Mouse (Mus musculus): ENCODE results near the gene Cdkal1. TPM values are rescaled to one million over a fixed set of nuclear protein-coding genes. Genes with fewer than 3 reads are reported as not detected.

Gene Cdkal1
- polyA plus RNA-seq, 1 experiment from 2014 or later, result 31.8 TPM

- H3K4me1 ChIP-seq, result no peaks in the 10 kb centered on the region
- no peak for ATAC-seq (ENCODE audit: insufficient number of reproducible peaks, low FRiP score, low TSS enrichment, low read depth)
- no peak overlapping the region for H3K9ac ChIP-seq
- no peaks in the 10 kb centered on the region for H3K27me3 ChIP-seq
- no peak overlapping the region for H3K27ac ChIP-seq
- no peak overlapping the region for H3K4me2 ChIP-seq
- no peak overlapping the region for H3K4me3 ChIP-seq
- H3K36me3 ChIP-seq, result no peaks in the 10 kb centered on the region
- 41% methylated on average over 6 of the region's 6 CpGs for WGBS
- H3K9me3 ChIP-seq, result no peaks in the 10 kb centered on the region
These were observed 130.6 kb downstream of the Cdkal1 start for GRCm38 (mm10) chr13:29724855-29725254.

- no peaks in the 10 kb centered on the region for H3K4me1 ChIP-seq
- H3K27me3 ChIP-seq, result no peaks in the 10 kb centered on the region
- no peaks in the 10 kb centered on the region for H3K36me3 ChIP-seq
- no peak overlapping the region for H3K4me3 ChIP-seq
- no peaks in the 10 kb centered on the region for H3K9me3 ChIP-seq
- H3K9ac ChIP-seq, result no peak overlapping the region
- no peak for ATAC-seq (ENCODE audit: insufficient number of reproducible peaks, low FRiP score, low TSS enrichment, low read depth)
- no peak overlapping the region for H3K4me2 ChIP-seq
- WGBS, result 66% methylated on average over 1 of the region's 1 CpGs
- no peak overlapping the region for H3K27ac ChIP-seq
These were observed 132.3 kb downstream of the Cdkal1 start for GRCm38 (mm10) chr13:29723150-29723549.

GRCm38 (mm10) chr13:29721206-29721605 is 134.3 kb downstream of the Cdkal1 start:
- Histone ChIP-seq H3K4me2 (no peak overlapping the region), H3K36me3 (no peaks in the 10 kb centered on the region), H3K9ac (no peak overlapping the region), H3K4me1 (no peaks in the 10 kb centered on the region), H3K27me3 (no peaks in the 10 kb centered on the region), H3K27ac (no peak overlapping the region), H3K4me3 (no peak overlapping the region), H3K9me3 (no peaks in the 10 kb centered on the region)
- ATAC-seq (ENCODE audit: insufficient number of reproducible peaks, low FRiP score, low TSS enrichment, low read depth), result no peak
- 92% methylated on average over 5 of the region's 5 CpGs for WGBS

- no peaks in the 10 kb centered on the region for H3K36me3 ChIP-seq
These were observed 138.9 kb downstream of the Cdkal1 start for GRCm38 (mm10) chr13:29716550-29716949.

GRCm38 (mm10) chr13:29715241-29715841 is 140.1 kb downstream of the Cdkal1 start:
- Histone ChIP-seq H3K9ac (no peak overlapping the region), H3K4me1 (peaks cover 6% of the 10 kb centered on the region; the same call in 1 of the 2 replicates), H3K36me3 (no peaks in the 10 kb centered on the region), H3K4me2 (no peak overlapping the region), H3K4me3 (no peak overlapping the region), H3K9me3 (no peaks in the 10 kb centered on the region), H3K27me3 (no peaks in the 10 kb centered on the region), H3K27ac (no peak overlapping the region)
- 34% methylated on average over 3 of the region's 3 CpGs for WGBS
- no peak for ATAC-seq (ENCODE audit: insufficient number of reproducible peaks, low FRiP score, low TSS enrichment, low read depth)

More at GRCm38 (mm10) chr13:29716550-29716949, 138.9 kb downstream of the Cdkal1 start:
- no peaks in the 10 kb centered on the region for H3K9me3 ChIP-seq
- WGBS, result 52% methylated on average over 4 of the region's 4 CpGs
- no peak overlapping the region for H3K9ac ChIP-seq
- H3K27ac ChIP-seq, result no peak overlapping the region
- no peak overlapping the region for H3K4me2 ChIP-seq
- H3K27me3 ChIP-seq, result no peaks in the 10 kb centered on the region
- no peak for ATAC-seq (ENCODE audit: insufficient number of reproducible peaks, low FRiP score, low TSS enrichment, low read depth)
- peaks cover 6% of the 10 kb centered on the region; the same call in 1 of the 2 replicates for H3K4me1 ChIP-seq
- H3K4me3 ChIP-seq, result no peak overlapping the region

GRCm38 (mm10) chr13:29707620-29708019 is 147.9 kb downstream of the Cdkal1 start:
- Histone ChIP-seq H3K9ac (no peak overlapping the region), H3K4me2 (no peak overlapping the region), H3K4me3 (no peak overlapping the region), H3K27ac (no peak overlapping the region), H3K9me3 (no peaks in the 10 kb centered on the region), H3K4me1 (no peaks in the 10 kb centered on the region), H3K27me3 (no peaks in the 10 kb centered on the region), H3K36me3 (no peaks in the 10 kb centered on the region)
- no peak for ATAC-seq (ENCODE audit: insufficient number of reproducible peaks, low FRiP score, low TSS enrichment, low read depth)
- 87% methylated on average over 3 of the region's 3 CpGs for WGBS

GRCm38 (mm10) chr13:29701400-29701799 is 154.1 kb downstream of the Cdkal1 start:
- no peak overlapping the region for H3K27ac ChIP-seq
- no peaks in the 10 kb centered on the region for H3K27me3 ChIP-seq
- no peak overlapping the region for H3K4me3 ChIP-seq
- H3K9ac ChIP-seq, result no peak overlapping the region
- H3K4me2 ChIP-seq, result no peak overlapping the region
- H3K4me1 ChIP-seq, result 0 out of 2 replicates have a peak, but pooled peaks cover 4% of the 10 kb centered on the region
- H3K9me3 ChIP-seq, result no peaks in the 10 kb centered on the region
- no peaks in the 10 kb centered on the region for H3K36me3 ChIP-seq
- 59% methylated on average over 1 of the region's 1 CpGs for WGBS
- no peak for ATAC-seq (ENCODE audit: insufficient number of reproducible peaks, low FRiP score, low TSS enrichment, low read depth)

- H3K27ac ChIP-seq, result no peak overlapping the region
These were observed 155.6 kb downstream of the Cdkal1 start for GRCm38 (mm10) chr13:29699896-29700295.

GRCm38 (mm10) chr13:29698307-29698985 is 157.0 kb downstream of the Cdkal1 start:
- Histone ChIP-seq H3K27ac (no peak overlapping the region), H3K4me3 (no peak overlapping the region), H3K9ac (no peak overlapping the region), H3K27me3 (no peaks in the 10 kb centered on the region), H3K4me1 (0 out of 2 replicates have a peak, but pooled peaks cover 4% of the 10 kb centered on the region), H3K9me3 (no peaks in the 10 kb centered on the region), H3K4me2 (no peak overlapping the region), H3K36me3 (no peaks in the 10 kb centered on the region)
- ATAC-seq (ENCODE audit: insufficient number of reproducible peaks, low FRiP score, low TSS enrichment, low read depth), result no peak
- 47% methylated on average over 5 of the region's 5 CpGs for WGBS

More at GRCm38 (mm10) chr13:29699896-29700295, 155.6 kb downstream of the Cdkal1 start:
- H3K4me2 ChIP-seq, result no peak overlapping the region
- 96% methylated on average over 5 of the region's 5 CpGs for WGBS
- no peak overlapping the region for H3K4me3 ChIP-seq
- H3K4me1 ChIP-seq, result 0 out of 2 replicates have a peak, but pooled peaks cover 4% of the 10 kb centered on the region
- H3K9ac ChIP-seq, result no peak overlapping the region
- no peaks in the 10 kb centered on the region for H3K36me3 ChIP-seq
- no peaks in the 10 kb centered on the region for H3K27me3 ChIP-seq
- H3K9me3 ChIP-seq, result no peaks in the 10 kb centered on the region
- ATAC-seq (ENCODE audit: insufficient number of reproducible peaks, low FRiP score, low TSS enrichment, low read depth), result no peak

GRCm38 (mm10) chr13:29697230-29697629 is 158.2 kb downstream of the Cdkal1 start:
- no peaks in the 10 kb centered on the region for H3K9me3 ChIP-seq
- ATAC-seq (ENCODE audit: insufficient number of reproducible peaks, low FRiP score, low TSS enrichment, low read depth), result no peak
- H3K36me3 ChIP-seq, result no peaks in the 10 kb centered on the region
- 73% methylated on average over 3 of the region's 3 CpGs for WGBS
- no peak overlapping the region for H3K4me3 ChIP-seq
- H3K27me3 ChIP-seq, result no peaks in the 10 kb centered on the region
- no peak overlapping the region for H3K9ac ChIP-seq
- no peak overlapping the region for H3K27ac ChIP-seq
- no peak overlapping the region for H3K4me2 ChIP-seq
- 0 out of 2 replicates have a peak, but pooled peaks cover 4% of the 10 kb centered on the region for H3K4me1 ChIP-seq

GRCm38 (mm10) chr13:29690734-29691133 is 164.7 kb downstream of the Cdkal1 start:
- no peak for ATAC-seq (ENCODE audit: insufficient number of reproducible peaks, low FRiP score, low TSS enrichment, low read depth)
- WGBS, result 89% methylated on average over 7 of the region's 7 CpGs
- H3K27me3 ChIP-seq, result no peaks in the 10 kb centered on the region
- no peaks in the 10 kb centered on the region for H3K4me1 ChIP-seq
- no peaks in the 10 kb centered on the region for H3K9me3 ChIP-seq
- H3K27ac ChIP-seq, result no peak overlapping the region
- no peak overlapping the region for H3K4me2 ChIP-seq
- H3K36me3 ChIP-seq, result no peaks in the 10 kb centered on the region
- no peak overlapping the region for H3K9ac ChIP-seq
- no peak overlapping the region for H3K4me3 ChIP-seq

- H3K4me3 ChIP-seq, result no peak overlapping the region
- no peak overlapping the region for H3K27ac ChIP-seq
- no peaks in the 10 kb centered on the region for H3K27me3 ChIP-seq
- H3K4me1 ChIP-seq, result no peaks in the 10 kb centered on the region
- no peak overlapping the region for H3K9ac ChIP-seq
- H3K9me3 ChIP-seq, result no peaks in the 10 kb centered on the region
- H3K36me3 ChIP-seq, result no peaks in the 10 kb centered on the region
- 68% methylated on average over 6 of the region's 6 CpGs for WGBS
- no peak overlapping the region for H3K4me2 ChIP-seq
- no peak for ATAC-seq (ENCODE audit: insufficient number of reproducible peaks, low FRiP score, low TSS enrichment, low read depth)
These were observed 166.6 kb downstream of the Cdkal1 start for GRCm38 (mm10) chr13:29688851-29689250.

Measured in limb, embryonic 15.5 days (tissue).